7 mouse cellular contexts compared by ENCODE assay signal in the genomic region with DNA sequence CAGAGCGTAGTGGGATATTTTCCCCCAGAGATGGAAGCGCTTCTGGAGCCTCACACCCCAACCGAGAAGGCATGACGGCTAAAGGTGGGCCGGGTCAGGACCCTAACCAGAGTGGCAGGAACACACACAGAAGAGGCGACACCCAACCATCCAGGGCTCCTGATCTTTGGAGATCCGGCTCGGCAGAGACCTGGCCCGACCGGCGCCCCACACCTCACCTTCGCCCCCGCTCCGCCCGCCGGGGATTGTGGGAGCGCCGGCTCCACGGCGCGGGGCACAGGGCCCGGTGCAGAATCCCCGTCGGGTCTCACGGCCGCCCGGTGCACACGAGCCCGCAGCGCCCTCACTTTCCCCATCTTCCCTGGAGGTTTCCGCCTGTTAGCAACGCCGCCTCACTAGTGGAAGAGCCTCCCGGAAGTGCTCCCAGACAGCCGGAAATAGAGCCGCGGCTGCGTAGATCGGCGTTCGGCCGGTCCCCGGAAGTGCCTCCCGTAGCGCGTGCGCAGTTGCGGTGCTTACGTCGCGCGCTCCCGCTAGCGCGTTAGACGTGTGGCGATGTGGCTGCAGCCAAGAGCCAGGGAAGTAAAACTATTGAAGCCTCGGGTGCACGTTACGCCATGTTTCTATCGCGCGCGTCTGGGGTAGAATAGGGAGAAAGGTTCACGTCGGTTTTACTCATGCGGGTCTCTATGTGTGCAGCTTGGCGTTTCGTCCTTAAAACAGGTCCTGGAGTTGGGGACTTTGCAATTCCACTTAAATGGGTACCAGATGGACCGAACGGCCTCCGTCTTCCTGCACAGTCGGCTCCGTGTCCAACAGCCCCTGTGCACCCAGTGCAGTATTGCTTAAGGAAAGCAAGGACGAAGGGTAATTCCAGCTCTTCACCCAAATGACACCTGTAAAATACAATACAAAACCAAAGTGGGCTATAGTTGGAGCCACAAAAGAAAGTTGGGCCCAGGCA. TPM values are rescaled to one million over a fixed set of nuclear protein-coding genes. Genes with fewer than 3 reads are reported as not detected.
DNase-seq lines count a peak whose midpoint lies in the region; ATAC-seq and TF ChIP-seq lines count a peak whose summit lies in the region.

A gene (minus strand): TSS at position 401 of the 964 bp plus-strand sequence.

- no peaks in the 10 kb centered on the region for H3K9me3 ChIP-seq in embryonic facial prominence, embryonic 12.5 days
- no peaks in the 10 kb centered on the region for H3K9me3 ChIP-seq in limb, embryonic 12.5 days
- H3K9me3 ChIP-seq in midbrain, embryonic 15.5 days = no peaks in the 10 kb centered on the region

- peak within 1 kb of the TSS; percentile 92 for H3K4me3 ChIP-seq in embryonic facial prominence, embryonic 12.5 days
- peak within 1 kb of the TSS; percentile 90 for H3K4me3 ChIP-seq in kidney, adult 2 months (ENCODE audit: insufficient read depth, low read depth, low read length)
- H3K4me3 ChIP-seq in limb, embryonic 12.5 days (replicated peaks) = peak within 1 kb of the TSS; percentile 92
- peak within 1 kb of the TSS; percentile 92 for H3K4me3 ChIP-seq in midbrain, embryonic 15.5 days
- peak within 1 kb of the TSS; percentile 78 for H3K4me3 ChIP-seq in spleen, adult 2 months (ENCODE audit: extremely low read depth, insufficient read depth, insufficient read length)

- peak within 1 kb of the TSS; percentile 90 for H3K9ac ChIP-seq in embryonic facial prominence, embryonic 12.5 days
- H3K9ac ChIP-seq in limb, embryonic 12.5 days (replicated peaks) = peak within 1 kb of the TSS; percentile 85
- peak within 1 kb of the TSS; percentile 87 for H3K9ac ChIP-seq in midbrain, embryonic 15.5 days

- peak; percentile 96 for DNase-seq in adrenal gland, postnatal 25 days
- peak; percentile 94 to 97 for DNase-seq in heart, adult 18-20 months
- peak; percentile 96 for DNase-seq in kidney, adult 2 months
- DNase-seq in spleen, adult 2 months (ENCODE audit: low read depth in 1 of 2, low spot score in 2 of 2) = peak; percentile 90 to 94

- H3K36me3 ChIP-seq in embryonic facial prominence, embryonic 12.5 days = peaks cover 34% of the 10 kb centered on the region
- no peaks in the 10 kb centered on the region for H3K36me3 ChIP-seq in kidney, adult 2 months (ENCODE audit: control insufficient read depth, insufficient read depth, low read length)
- H3K36me3 ChIP-seq in limb, embryonic 12.5 days = peaks cover 37% of the 10 kb centered on the region
- H3K36me3 ChIP-seq in midbrain, embryonic 15.5 days (replicated peaks) = peaks cover 3% of the 10 kb centered on the region; the same call in 1 of the 2 replicates
- peaks cover 10% of the 10 kb centered on the region for H3K36me3 ChIP-seq in spleen, adult 2 months (ENCODE audit: control insufficient read depth, insufficient read depth, low read length)

- H3K27me3 ChIP-seq in embryonic facial prominence, embryonic 12.5 days = no peaks in the 10 kb centered on the region
- H3K27me3 ChIP-seq in kidney, adult 2 months (replicated peaks; ENCODE audit: control insufficient read depth, insufficient read depth, low read length) = no peaks in the 10 kb centered on the region
- no peaks in the 10 kb centered on the region for H3K27me3 ChIP-seq in limb, embryonic 12.5 days
- no peaks in the 10 kb centered on the region for H3K27me3 ChIP-seq in midbrain, embryonic 15.5 days (replicated peaks)
- no peaks in the 10 kb centered on the region for H3K27me3 ChIP-seq in spleen, adult 2 months (ENCODE audit: control insufficient read depth, insufficient read depth, low read length)

- WGBS in embryonic facial prominence, embryonic 12.5 days = under 1% methylated on average over 75 of the region's 75 CpGs
- whole genome bisulfite sequencing in kidney, adult 2 months = 1% methylated on average over 75 of the region's 75 CpGs
- 1% methylated on average over 75 of the region's 75 CpGs for WGBS in limb, embryonic 12.5 days
- WGBS in midbrain, embryonic 15.5 days = under 1% methylated on average over 75 of the region's 75 CpGs
- 2% methylated on average over 75 of the region's 75 CpGs for WGBS in spleen, adult 2 months

- 0 out of 2 replicates have a peak, but pooled peaks have one; percentile 1 for TF ChIP-seq CTCF in kidney, adult 2 months (conservative IDR thresholded peaks at IDR 0.05; ENCODE audit: insufficient read depth, insufficient read length, low read depth, low read length)
- no peak for TF ChIP-seq CTCF in spleen, adult 2 months (IDR thresholded peaks at IDR 0.05; ENCODE audit: extremely low read depth, insufficient read depth, insufficient read length, insufficient replicate concordance)

- TF ChIP-seq POLR2A in kidney, adult 2 months (IDR thresholded peaks at IDR 0.05; ENCODE audit: low read depth, low read length) = peak; percentile 96
- peak; percentile 92 for TF ChIP-seq POLR2A in spleen, adult 2 months (IDR thresholded peaks at IDR 0.05; ENCODE audit: low read depth, low read length)

- peaks cover 26% of the 10 kb centered on the region for H3K4me1 ChIP-seq in embryonic facial prominence, embryonic 12.5 days
- H3K4me1 ChIP-seq in kidney, adult 2 months (ENCODE audit: control insufficient read depth, insufficient read depth, low read length) = peaks cover 22% of the 10 kb centered on the region
- H3K4me1 ChIP-seq in limb, embryonic 12.5 days (replicated peaks) = peaks cover 21% of the 10 kb centered on the region
- peaks cover 25% of the 10 kb centered on the region for H3K4me1 ChIP-seq in midbrain, embryonic 15.5 days
- H3K4me1 ChIP-seq in spleen, adult 2 months (ENCODE audit: control insufficient read depth, insufficient read depth, insufficient read length) = peaks cover 13% of the 10 kb centered on the region

- peak; percentile 88 for ATAC-seq in embryonic facial prominence, embryonic 12.5 days (ENCODE audit: insufficient number of reproducible peaks, insufficient read depth, low FRiP score, low TSS enrichment)
- peak; percentile 71 for ATAC-seq in limb, embryonic 12.5 days (ENCODE audit: insufficient number of reproducible peaks, insufficient read depth, low FRiP score, low TSS enrichment, low read depth)
- ATAC-seq in midbrain, embryonic 15.5 days (replicated peaks) = peak; percentile 95

- H3K27ac ChIP-seq in embryonic facial prominence, embryonic 12.5 days = peak within 1 kb of the TSS; percentile 80
- peak within 1 kb of the TSS; percentile 85 for H3K27ac ChIP-seq in kidney, adult 2 months (ENCODE audit: insufficient read depth, low read depth, low read length)
- H3K27ac ChIP-seq in limb, embryonic 12.5 days = peak within 1 kb of the TSS; percentile 86
- H3K27ac ChIP-seq in midbrain, embryonic 15.5 days = peak within 1 kb of the TSS; percentile 81
- peak within 1 kb of the TSS; percentile 85 for H3K27ac ChIP-seq in spleen, adult 2 months (ENCODE audit: insufficient read depth, low read length)

- H3K4me2 ChIP-seq in embryonic facial prominence, embryonic 12.5 days (replicated peaks) = peak within 1 kb of the TSS; percentile 85
- peak within 1 kb of the TSS; percentile 89 for H3K4me2 ChIP-seq in limb, embryonic 12.5 days
- H3K4me2 ChIP-seq in midbrain, embryonic 15.5 days = peak within 1 kb of the TSS; percentile 79

RNA-seq across cellular contexts. Expression of the gene that starts here (rescaled TPM):
- total RNA-seq in adrenal gland, postnatal 25 days (2021) = 23.1 and 24.6 TPM in 2 replicates
- polyA plus RNA-seq in embryonic facial prominence, embryonic 12.5 days (2016; fragmentation: Nextera tagmentation; extraction: Ambion mirVana) = 48.8 and 51.0 TPM in 2 replicates
- total RNA-seq in heart, adult 18-20 months (2021) = 10 to 100 TPM in 1 of 2 experiments, 1 to 10 TPM in 1; 8.3 to 10.5 TPM
- polyA plus RNA-seq in kidney, adult 2 months (2012; rRNA removed) = 30.5 and 31.4 TPM in 2 replicates
- 46.7 and 46.9 TPM in 2 replicates for polyA plus RNA-seq in limb, embryonic 12.5 days (2016; fragmentation: Nextera tagmentation; extraction: Ambion mirVana)
- polyA plus RNA-seq in midbrain, embryonic 15.5 days (2015; fragmentation: Nextera tagmentation; extraction: Ambion mirVana) = 48.0 and 52.8 TPM in 2 replicates
- 21.1 and 25.6 TPM in 2 replicates for polyA plus RNA-seq in spleen, adult 2 months (2012; rRNA removed)

Comparison
In these comparisons a context has a peak if more than half of its experiments do, and no peak if none do; other contexts are left out.
1. Peak in every context shown above with its lines: DNase-seq, ATAC-seq, H3K4me3 ChIP-seq and H3K27ac ChIP-seq.